Mouse (Mus musculus): ENCODE measurements around the gene Ermard.

The Ermard gene

GRCm38 (mm10) chr17:15120096-15120495, 79.1 kb downstream of the Ermard start:
- no peak for DNase-seq (ENCODE audit: low read depth, low spot score)

GRCm38 (mm10) chr17:15120569-15120968, 79.6 kb downstream of the Ermard start:
- no peak for DNase-seq (ENCODE audit: low read depth, low spot score)

- DNase-seq (ENCODE audit: low read depth, low spot score): no peak
These were observed 88.8 kb downstream of the Ermard start for GRCm38 (mm10) chr17:15129630-15130287.

- DNase-seq (ENCODE audit: low read depth, low spot score): no peak
These were observed 89.3 kb downstream of the Ermard start for GRCm38 (mm10) chr17:15130288-15130656.

- no peak for DNase-seq (ENCODE audit: low read depth, low spot score)
These were observed 94.1 kb downstream of the Ermard start for GRCm38 (mm10) chr17:15134905-15135669.

GRCm38 (mm10) chr17:15137443-15137842, 96.4 kb downstream of the Ermard start:
- no peak for DNase-seq (ENCODE audit: low read depth, low spot score)
